Mouse (Mus musculus): ENCODE measurements at regions not wholly inside any gene's neighbourhood (a gene's known extent, or its start where the extent isn't known, plus 50 kb on each side); places are given as distances from the start of the nearest gene placed in this dataset.

DNA sequence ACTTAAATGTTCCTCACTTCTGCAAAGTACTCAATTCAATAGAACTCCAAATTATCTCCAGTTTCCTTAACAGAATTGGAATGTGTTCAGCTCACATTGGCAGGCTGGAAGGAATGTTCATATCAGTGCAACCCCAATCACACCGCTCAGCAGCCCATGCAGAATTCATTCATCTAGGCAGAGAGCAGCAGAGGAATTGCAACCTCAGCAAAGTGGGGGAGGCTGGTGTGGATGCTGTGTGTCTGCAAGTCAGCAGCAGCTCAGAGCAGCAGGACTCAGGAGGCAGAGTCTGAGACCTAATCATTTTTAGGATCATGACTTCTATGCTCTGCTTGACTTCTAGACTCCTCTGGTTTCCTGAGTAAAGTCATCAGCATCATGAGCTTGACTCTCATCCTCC is 100.7 kb upstream of the Chrna7 start:
- Histone ChIP-seq H3K4me3 (no peak overlapping the region), H3K27ac (no peak overlapping the region)
- no peak for TF ChIP-seq CTCF (conservative IDR thresholded peaks at IDR 0.05)
- DNase-seq (ENCODE audit: low spot score in 2 of 2) = no peak

GRCm38 (mm10) chr7:63319594-63319993 is 107.2 kb upstream of the Chrna7 start:
- peak; percentile 93 for TF ChIP-seq CTCF (conservative IDR thresholded peaks at IDR 0.05)
- no peak overlapping the region for H3K4me3 ChIP-seq
- no peak overlapping the region for H3K27ac ChIP-seq
- DNase-seq (ENCODE audit: low spot score in 2 of 2) = peak; percentile 46 to 86

GRCm38 (mm10) chr7:63321171-63321570 is 108.8 kb upstream of the Chrna7 start:
- DNase-seq (ENCODE audit: low spot score in 2 of 2) = no peak
- no peak overlapping the region for H3K4me3 ChIP-seq
- H3K27ac ChIP-seq = no peak overlapping the region
- TF ChIP-seq CTCF (conservative IDR thresholded peaks at IDR 0.05) = no peak

GRCm38 (mm10) chr7:63321951-63322710 is 109.8 kb upstream of the Chrna7 start:
- Histone ChIP-seq H3K4me3 (no peak overlapping the region), H3K27ac (peak overlapping the region; percentile 78)
- DNase-seq (ENCODE audit: low spot score in 2 of 2) = peak; percentile 70 to 80
- TF ChIP-seq CTCF (conservative IDR thresholded peaks at IDR 0.05) = peak; percentile 97

- Histone ChIP-seq H3K27ac (no peak overlapping the region), H3K4me3 (no peak overlapping the region)
- peak; percentile 32 to 51 for DNase-seq (ENCODE audit: low spot score in 2 of 2)
- TF ChIP-seq CTCF (conservative IDR thresholded peaks at IDR 0.05) = peak; percentile 87
Measured at GRCm38 (mm10) chr7:63335146-63335545, 109.4 kb upstream of the Otud7a start.

DNA sequence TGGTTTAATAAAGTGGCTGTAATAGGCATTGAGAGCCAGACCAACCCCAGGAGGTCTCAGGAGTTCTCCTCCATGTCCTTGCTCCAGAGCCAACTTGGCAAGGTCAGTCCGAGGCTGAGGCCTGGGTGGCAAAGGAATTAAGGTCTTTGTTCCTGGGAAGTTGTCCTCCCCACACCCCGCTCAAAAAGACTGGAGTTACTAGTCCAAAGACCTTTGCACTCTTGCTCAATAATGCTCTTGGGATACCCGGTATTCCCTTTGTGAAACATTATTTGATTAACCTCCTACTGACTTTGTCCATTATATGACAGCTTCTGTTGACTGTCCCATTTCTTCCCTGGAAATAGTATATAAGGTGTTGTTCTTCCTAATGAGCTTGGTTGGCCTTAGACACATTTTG is 108.5 kb upstream of the Otud7a start:
- no peak overlapping the region for H3K4me3 ChIP-seq
- no peak for TF ChIP-seq CTCF (conservative IDR thresholded peaks at IDR 0.05)
- DNase-seq (ENCODE audit: low spot score in 2 of 2) = no peak
- H3K27ac ChIP-seq = no peak overlapping the region

DNA sequence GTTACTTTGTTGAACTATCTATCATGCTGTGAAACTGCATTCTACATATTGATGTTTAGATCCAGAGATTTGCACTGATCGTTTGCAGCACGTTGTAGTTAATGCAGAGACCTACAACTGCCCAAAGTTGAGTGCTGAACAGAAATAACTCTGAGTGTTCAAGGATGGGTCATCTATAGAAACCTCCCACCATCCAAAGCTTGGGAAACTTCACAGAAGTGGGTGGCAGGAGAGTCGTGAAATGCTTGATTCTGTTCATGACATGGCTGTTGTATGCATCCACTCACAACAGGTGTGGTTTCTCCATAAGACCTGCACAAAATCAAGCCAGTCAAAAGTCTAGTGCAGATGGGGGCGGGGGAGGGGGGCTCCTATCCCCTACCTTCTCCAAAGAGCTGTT is 102.8 kb upstream of the Otud7a start:
- no peak for DNase-seq (ENCODE audit: low spot score in 2 of 2)
- Histone ChIP-seq H3K27ac (no peak overlapping the region), H3K4me3 (no peak overlapping the region)
- no peak for TF ChIP-seq CTCF (conservative IDR thresholded peaks at IDR 0.05)

DNA sequence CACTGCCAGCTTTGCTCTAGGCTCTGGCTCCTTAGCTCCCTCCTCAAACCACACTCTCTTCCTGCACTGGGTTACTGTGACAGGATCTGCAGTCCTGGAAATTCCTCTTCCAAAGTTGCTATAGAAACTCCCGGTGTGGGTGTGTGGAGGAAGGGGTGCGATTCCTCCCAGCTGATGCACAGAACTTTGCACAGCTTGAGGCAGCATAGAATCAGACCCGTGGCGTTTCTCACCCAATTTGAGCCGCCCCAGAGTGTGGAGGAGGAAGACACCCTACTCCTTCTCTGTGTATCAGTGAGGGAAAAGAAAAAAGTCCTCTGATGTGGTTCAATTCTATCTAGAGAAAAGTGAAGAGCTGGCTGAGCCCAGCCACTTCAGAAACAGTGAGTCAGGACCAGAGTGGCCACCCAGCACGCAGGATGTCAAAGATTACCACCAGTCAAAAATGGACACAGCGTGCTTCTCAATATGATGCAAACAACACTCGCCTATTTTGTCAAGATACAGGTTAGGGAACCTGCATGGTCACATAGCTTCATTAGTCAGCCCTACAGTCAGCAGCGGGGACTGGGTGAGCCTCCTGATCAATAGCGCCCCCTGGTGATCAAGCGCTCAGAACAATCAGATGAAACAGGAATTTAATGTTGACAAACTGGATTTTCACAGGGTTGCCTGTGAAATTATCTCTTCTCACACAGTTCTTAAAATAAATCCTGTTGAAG is 98.7 kb upstream of the Otud7a start:
- H3K4me3 ChIP-seq = no peak overlapping the region
- peak; percentile 80 to 91 for DNase-seq (ENCODE audit: low spot score in 2 of 2)
- H3K27ac ChIP-seq = peak overlapping the region; percentile 89
- peak; percentile 87 for TF ChIP-seq CTCF (conservative IDR thresholded peaks at IDR 0.05)

GRCm38 (mm10) chr7:63346393-63346730 is 98.2 kb upstream of the Otud7a start:
- H3K27ac ChIP-seq = peak overlapping the region; percentile 89
- H3K4me3 ChIP-seq = no peak overlapping the region
- peak in 1 of 2 experiments; percentile 14 for DNase-seq (ENCODE audit: low spot score in 2 of 2)
- no peak; the same call in 1 of the 2 replicates for TF ChIP-seq CTCF (conservative IDR thresholded peaks at IDR 0.05)

Measured in layer of hippocampus, adult 2 months (tissue).